Mouse (Mus musculus) liver, embryonic 12.5 days (tissue): ENCODE measurements around the gene Mtln. TPM values are rescaled to one million over a fixed set of nuclear protein-coding genes. Genes with fewer than 3 reads are reported as not detected.

Experiments used
- ATAC-seq: fragments of 200-750 bp; cut with Nextera tagmentation; 2 replicates; pipeline ENCODE4 v1.8.0; 2017; ENCODE audit warnings: moderate number of reproducible peaks, mild to moderate bottlenecking, moderate library complexity
- H3K27ac ChIP-seq: fragments of 300-500 bp; sonication (generic); 2 replicates; pipeline ENCODE4 v1.5.1; 2016; ENCODE audit warnings: mild to moderate bottlenecking
- H3K27me3 ChIP-seq: fragments of 300-500 bp; sonication (generic); replicated peaks from 2 replicates; pipeline ENCODE4 v1.6.1; 2016; ENCODE audit warnings: mild to moderate bottlenecking, moderate library complexity
- H3K36me3 ChIP-seq: fragments of 300-500 bp; sonication (generic); 2 replicates; pipeline ENCODE4 v1.6.1; 2016; ENCODE audit warnings: mild to moderate bottlenecking, moderate library complexity
- H3K4me1 ChIP-seq: fragments of 300-500 bp; sonication (generic); 2 replicates; pipeline ENCODE4 v1.6.1; 2016
- H3K4me2 ChIP-seq: fragments of 300-500 bp; sonication (generic); 2 replicates; pipeline ENCODE4 v1.6.1; 2016; ENCODE audit warnings: mild to moderate bottlenecking, moderate library complexity
- H3K4me3 ChIP-seq: fragments of 300-500 bp; sonication (generic); 2 replicates; pipeline ENCODE4 v1.5.1; 2016; ENCODE audit warnings: mild to moderate bottlenecking, moderate library complexity
- H3K9ac ChIP-seq: fragments of 300-500 bp; sonication (generic); 2 replicates; pipeline ENCODE4 v1.6.1; 2016; ENCODE audit warnings: mild to moderate bottlenecking, moderate library complexity
- H3K9me3 ChIP-seq: fragments of 300-500 bp; sonication (generic); replicated peaks from 2 replicates; pipeline ENCODE4 v1.6.1; 2016; ENCODE audit warnings: mild to moderate bottlenecking, moderate library complexity
- WGBS: fragments of 180-500 bp; shearing (Covaris S2); methylation state at CpG from one replicate; pipeline ENCODE4 v1.1.7; 2016; ENCODE audit not compliant: insufficient replicate concordance; 5-methylcytosine and 5-hydroxymethylcytosine counted together
- polyA plus RNA-seq: library from polyadenylated mRNA; unstranded; fragments of >200 nt; fragmentation: Nextera tagmentation; extraction: Ambion mirVana; gene quantifications from 2 replicates; pipeline ENCODE4 v1.2.1, GENCODE M21; 2016

The Mtln gene
- polyA plus RNA-seq, 1 experiment from 2014 or later = 31.1 TPM

GRCm38 (mm10) chr2:127749376-127749775, 42.9 kb downstream of the Mtln start:
- H3K9ac ChIP-seq = no peak overlapping the region
- no peak overlapping the region for H3K4me2 ChIP-seq
- no peak overlapping the region for H3K4me3 ChIP-seq
- H3K4me1 ChIP-seq = no peaks in the 10 kb centered on the region
- H3K36me3 ChIP-seq = no peaks in the 10 kb centered on the region
- H3K27ac ChIP-seq = no peak overlapping the region
- H3K9me3 ChIP-seq = no peaks in the 10 kb centered on the region
- 26% methylated on average over 1 of the region's 1 CpGs for WGBS
- ATAC-seq = no peak
- H3K27me3 ChIP-seq = no peaks in the 10 kb centered on the region

GRCm38 (mm10) chr2:127748316-127748715, 44.0 kb downstream of the Mtln start:
- Histone ChIP-seq H3K4me2 (no peak overlapping the region), H3K4me3 (no peak overlapping the region), H3K27ac (no peak overlapping the region), H3K9ac (no peak overlapping the region), H3K36me3 (no peaks in the 10 kb centered on the region), H3K4me1 (no peaks in the 10 kb centered on the region), H3K27me3 (no peaks in the 10 kb centered on the region), H3K9me3 (no peaks in the 10 kb centered on the region)
- WGBS = 69% methylated on average over 7 of the region's 7 CpGs
- no peak for ATAC-seq

- Histone ChIP-seq H3K4me2 (no peak overlapping the region), H3K27me3 (no peaks in the 10 kb centered on the region), H3K4me3 (no peak overlapping the region), H3K4me1 (no peaks in the 10 kb centered on the region), H3K9ac (no peak overlapping the region), H3K27ac (no peak overlapping the region), H3K9me3 (no peaks in the 10 kb centered on the region), H3K36me3 (no peaks in the 10 kb centered on the region)
- 73% methylated on average over 3 of the region's 3 CpGs for WGBS
- ATAC-seq = no peak
These were observed 49.7 kb downstream of the Mtln start for GRCm38 (mm10) chr2:127742637-127743036.

Other genes with a start within 250 kb of the Mtln start
- gene Zfp661, start 205.4 kb downstream of the Mtln start, polyA plus RNA-seq = 1.8 and 2.0 TPM in 2 replicates
- gene Mrps5, start 205.3 kb downstream of the Mtln start, polyA plus RNA-seq = 132 and 134 TPM in 2 replicates
- gene Mal, start 135.8 kb downstream of the Mtln start, polyA plus RNA-seq = not detected in 2 replicates
- gene Mall, start 62.6 kb downstream of the Mtln start, polyA plus RNA-seq = 0.19 TPM in 1 of 2 replicates, not detected in the other
- gene Nphp1, start 3.6 kb downstream of the Mtln start, polyA plus RNA-seq = 10.8 and 11.2 TPM in 2 replicates
- gene Bub1, start 39.4 kb upstream of the Mtln start, polyA plus RNA-seq = 53.1 and 55.3 TPM in 2 replicates
- 0.10 TPM in 1 of 2 replicates, not detected in the other for gene Acoxl, start 46.4 kb upstream of the Mtln start, polyA plus RNA-seq